Mouse (Mus musculus) neural tube, embryonic 12.5 days (tissue): ENCODE results near the gene Prickle4. TPM values are rescaled to one million over a fixed set of nuclear protein-coding genes. Genes with fewer than 3 reads are reported as not detected.
A peak's percentile ranks its signal among the peaks of the same experiment; 100 is the strongest.
"Not testable (repeated sequence)": the region's sequence is repeated elsewhere in the genome, so short reads cannot be mapped to it uniquely, and the experiment has no call there.

ENCODE experiments used
- ATAC-seq: fragments of 200-750 bp; cut with Nextera tagmentation; 2 replicates; pipeline ENCODE4 v1.8.0; 2017; ENCODE audit warnings: low read depth, mild to moderate bottlenecking, moderate TSS enrichment, moderate library complexity; ENCODE audit not compliant: low FRiP score
- H3K27ac ChIP-seq: fragments of 300-500 bp; sonication (generic); 2 replicates; pipeline ENCODE4 v1.5.1; 2016
- H3K27me3 ChIP-seq: fragments of 300-500 bp; sonication (generic); replicated peaks from 2 replicates; pipeline ENCODE4 v1.6.1; 2016; ENCODE audit warnings: mild to moderate bottlenecking
- H3K36me3 ChIP-seq: fragments of 300-500 bp; sonication (generic); 2 replicates; pipeline ENCODE4 v1.6.1; 2016; ENCODE audit warnings: mild to moderate bottlenecking
- H3K4me1 ChIP-seq: fragments of 300-500 bp; sonication (generic); 2 replicates; pipeline ENCODE4 v1.6.1; 2016
- H3K4me2 ChIP-seq: fragments of 300-500 bp; sonication (generic); replicated peaks from 2 replicates; pipeline ENCODE4 v1.6.1; 2016; ENCODE audit warnings: mild to moderate bottlenecking
- H3K4me3 ChIP-seq: fragments of 300-500 bp; sonication (generic); 2 replicates; pipeline ENCODE4 v1.5.1; 2016
- H3K9ac ChIP-seq: fragments of 300-500 bp; sonication (generic); 2 replicates; pipeline ENCODE4 v1.6.1; 2016; ENCODE audit warnings: mild to moderate bottlenecking
- H3K9me3 ChIP-seq: fragments of 300-500 bp; sonication (generic); 2 replicates; pipeline ENCODE4 v1.6.1; 2016; ENCODE audit warnings: mild to moderate bottlenecking
- WGBS: fragments of 180-500 bp; shearing (Covaris S2); methylation state at CpG from one replicate; pipeline ENCODE4 v1.1.7; 2016; 5-methylcytosine and 5-hydroxymethylcytosine counted together
- polyA plus RNA-seq: library from polyadenylated mRNA; unstranded; fragments of >200 nt; fragmentation: Nextera tagmentation; extraction: Ambion mirVana; gene quantifications from 2 replicates; pipeline ENCODE4 v1.2.1, GENCODE M21; 2016

Prickle4 gene
- polyA plus RNA-seq, 1 experiment from 2014 or later = 1.3 TPM

- no peaks in the 10 kb centered on the region for H3K27me3 ChIP-seq
- WGBS = 82% methylated on average over 4 of the region's 4 CpGs
- peaks cover 9% of the 10 kb centered on the region; the same call in 1 of the 2 replicates for H3K36me3 ChIP-seq
- H3K9me3 ChIP-seq = no peaks in the 10 kb centered on the region
- no peak overlapping the region for H3K9ac ChIP-seq
- no peak overlapping the region for H3K27ac ChIP-seq
- no peak overlapping the region for H3K4me3 ChIP-seq
- H3K4me2 ChIP-seq = no peak overlapping the region
- ATAC-seq = no peak
- H3K4me1 ChIP-seq = no peaks in the 10 kb centered on the region; the same call in 1 of the 2 replicates
These were observed 36.6 kb downstream of the Prickle4 start for GRCm38 (mm10) chr17:47657901-47658300.

GRCm38 (mm10) chr17:47655697-47656096, 38.8 kb downstream of the Prickle4 start:
- ATAC-seq = no peak
- Histone ChIP-seq H3K36me3 (peaks cover 9% of the 10 kb centered on the region; the same call in 1 of the 2 replicates), H3K27ac (no peak overlapping the region), H3K4me2 (no peak overlapping the region), H3K27me3 (no peaks in the 10 kb centered on the region), H3K4me3 (no peak overlapping the region), H3K9me3 (no peaks in the 10 kb centered on the region), H3K4me1 (no peaks in the 10 kb centered on the region), H3K9ac (no peak overlapping the region)
- 88% methylated on average over 5 of the region's 5 CpGs for WGBS

- WGBS = 92% methylated on average over 8 of the region's 8 CpGs
- H3K36me3 ChIP-seq, ATAC-seq: not testable (repeated sequence)
These were observed 40.2 kb downstream of the Prickle4 start for GRCm38 (mm10) chr17:47654346-47654745.

DNA sequence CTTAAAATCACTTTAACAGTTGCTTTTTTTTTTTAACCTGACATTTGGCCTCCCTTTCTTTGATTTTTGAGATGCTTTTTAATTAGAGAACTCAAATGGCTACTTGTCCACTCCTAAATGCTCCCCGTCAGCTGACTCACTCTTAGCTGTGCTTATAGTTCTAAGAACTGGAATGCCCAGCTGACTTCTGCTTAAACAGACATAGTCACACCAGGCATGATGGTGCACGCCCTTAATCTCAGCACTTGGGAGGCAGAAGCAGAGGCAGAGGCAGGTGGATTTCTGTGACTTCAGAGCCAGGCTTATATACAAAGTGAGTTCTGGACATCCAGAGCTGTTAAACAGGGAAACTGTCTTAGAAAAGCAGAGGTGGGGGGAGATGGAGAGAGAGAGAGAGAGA, 42.6 kb downstream of the Prickle4 start:
- H3K9me3 ChIP-seq = no peaks in the 10 kb centered on the region
- H3K27ac ChIP-seq = no peak overlapping the region
- H3K4me1 ChIP-seq = no peaks in the 10 kb centered on the region; the same call in 1 of the 2 replicates
- H3K27me3 ChIP-seq = no peaks in the 10 kb centered on the region
- H3K36me3 ChIP-seq = peaks cover 6% of the 10 kb centered on the region; the same call in 1 of the 2 replicates
- no peak overlapping the region for H3K4me3 ChIP-seq
- ATAC-seq = no peak
- H3K4me2 ChIP-seq = no peak overlapping the region
- WGBS = 77% methylated on average over 2 of the region's 2 CpGs
- H3K9ac ChIP-seq = no peak overlapping the region

More at GRCm38 (mm10) chr17:47654346-47654745, 40.2 kb downstream of the Prickle4 start:
- H3K9ac ChIP-seq, H3K27me3 ChIP-seq, H3K9me3 ChIP-seq, H3K4me1 ChIP-seq, H3K4me3 ChIP-seq, H3K4me2 ChIP-seq, H3K27ac ChIP-seq: not testable (repeated sequence)

GRCm38 (mm10) chr17:47648966-47649365, 45.6 kb downstream of the Prickle4 start:
- Histone ChIP-seq H3K4me3 (no peak overlapping the region), H3K27me3 (no peaks in the 10 kb centered on the region), H3K9ac (no peak overlapping the region), H3K9me3 (no peaks in the 10 kb centered on the region), H3K27ac (no peak overlapping the region), H3K36me3 (peaks cover 6% of the 10 kb centered on the region; the same call in 1 of the 2 replicates), H3K4me2 (no peak overlapping the region), H3K4me1 (no peaks in the 10 kb centered on the region; the same call in 1 of the 2 replicates)
- 0 out of 2 replicates have a peak, but pooled peaks have one; percentile 17 for ATAC-seq
- 24% methylated on average over 4 of the region's 4 CpGs for WGBS

DNA sequence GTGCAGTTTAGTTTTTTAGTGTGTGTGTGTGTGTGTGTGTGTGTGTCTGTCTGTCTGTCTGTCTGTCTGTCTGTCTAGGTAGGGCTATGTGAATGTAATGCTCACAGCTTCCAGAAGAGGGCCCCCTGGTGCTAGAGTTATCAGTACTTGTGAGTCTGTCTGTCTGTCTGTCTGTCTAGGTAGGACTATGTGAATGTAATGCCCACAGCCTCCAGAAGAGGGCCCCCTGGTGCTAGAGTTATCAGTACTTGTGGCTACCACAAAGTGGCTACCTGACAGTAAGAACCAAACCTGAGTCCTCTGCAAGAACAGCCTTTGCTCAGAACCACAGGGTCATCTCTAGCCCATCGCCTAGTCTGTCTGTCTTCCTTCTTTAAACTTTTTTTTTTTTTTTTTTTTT, 47.9 kb downstream of the Prickle4 start:
- H3K27ac ChIP-seq = no peak overlapping the region
- no peaks in the 10 kb centered on the region for H3K36me3 ChIP-seq
- no peaks in the 10 kb centered on the region for H3K9me3 ChIP-seq
- no peak overlapping the region for H3K9ac ChIP-seq
- H3K27me3 ChIP-seq = no peaks in the 10 kb centered on the region
- no peak overlapping the region for H3K4me3 ChIP-seq
- ATAC-seq = no peak
- no peak overlapping the region for H3K4me2 ChIP-seq
- no peaks in the 10 kb centered on the region; the same call in 1 of the 2 replicates for H3K4me1 ChIP-seq
- 60% methylated on average over 1 of the region's 1 CpGs for WGBS

- Histone ChIP-seq H3K27me3 (no peaks in the 10 kb centered on the region), H3K4me3 (no peak overlapping the region), H3K4me2 (no peak overlapping the region), H3K4me1 (no peaks in the 10 kb centered on the region; the same call in 1 of the 2 replicates), H3K27ac (no peak overlapping the region), H3K9ac (no peak overlapping the region), H3K36me3 (no peaks in the 10 kb centered on the region), H3K9me3 (no peaks in the 10 kb centered on the region)
- 82% methylated on average over 2 of the region's 2 CpGs for WGBS
- no peak for ATAC-seq
These were observed 51.5 kb downstream of the Prickle4 start for GRCm38 (mm10) chr17:47642992-47643391.

Other genes starting within 250 kb of the Prickle4 start
- gene Taf8, start 192.4 kb downstream of the Prickle4 start, polyA plus RNA-seq = 28.7 and 30.3 TPM in 2 replicates
- gene Ccnd3, start 189.7 kb downstream of the Prickle4 start, polyA plus RNA-seq = 146 and 152 TPM in 2 replicates
- gene Bysl, start 83.2 kb downstream of the Prickle4 start, polyA plus RNA-seq = 32.5 and 35.9 TPM in 2 replicates
- 39.7 and 41.6 TPM in 2 replicates for gene Med20, start 83.2 kb downstream of the Prickle4 start, polyA plus RNA-seq
- gene Gm20517, start 83.1 kb downstream of the Prickle4 start, polyA plus RNA-seq = 2.0 and 2.4 TPM in 2 replicates
- 10.4 and 12.5 TPM in 2 replicates for gene Usp49, start 64.0 kb downstream of the Prickle4 start, polyA plus RNA-seq
- 327 and 354 TPM in 2 replicates for gene Tomm6, start 6.3 kb downstream of the Prickle4 start, polyA plus RNA-seq
- 22.7 and 24.1 TPM in 2 replicates for gene Frs3, start 5.7 kb downstream of the Prickle4 start, polyA plus RNA-seq
- 0.28 and 0.54 TPM in 2 replicates for gene Gm21981, start 281 bp downstream of the Prickle4 start, polyA plus RNA-seq
- gene Pgc, start 32.1 kb upstream of the Prickle4 start, polyA plus RNA-seq = not detected in 2 replicates
- gene Tfeb, start 42.3 kb upstream of the Prickle4 start, polyA plus RNA-seq = 3.8 and 4.5 TPM in 2 replicates
- 12.9 and 13.9 TPM in 2 replicates for gene Mdfi, start 140.0 kb upstream of the Prickle4 start, polyA plus RNA-seq
- 30.4 and 31.8 TPM in 2 replicates for gene Foxp4, start 229.9 kb upstream of the Prickle4 start, polyA plus RNA-seq